Mouse (Mus musculus) G1E (cell line): ENCODE measurements at regions not wholly inside any gene's neighbourhood (a gene's known extent, or its start where the extent isn't known, plus 50 kb on each side); places are given as distances from the start of the nearest gene placed in this dataset.

Experiments
- CTCF ChIP-seq: IDR thresholded peaks from 2 replicates; pipeline ENCODE4 v1.5.1; 2012; ENCODE audit warnings: low read depth, low read length, inconsistent platforms, mixed read lengths
- GATA1 ChIP-seq: IDR thresholded peaks from 2 replicates; pipeline ENCODE4 v1.6.1; 2012; ENCODE audit warnings: borderline replicate concordance, low read length, inconsistent platforms, mixed read lengths
- POLR2AphosphoS5 ChIP-seq: IDR thresholded peaks from 2 replicates; pipeline ENCODE4 v1.6.1; 2012; ENCODE audit warnings: low read depth, low read length, inconsistent platforms; ENCODE audit not compliant: insufficient replicate concordance

DNA sequence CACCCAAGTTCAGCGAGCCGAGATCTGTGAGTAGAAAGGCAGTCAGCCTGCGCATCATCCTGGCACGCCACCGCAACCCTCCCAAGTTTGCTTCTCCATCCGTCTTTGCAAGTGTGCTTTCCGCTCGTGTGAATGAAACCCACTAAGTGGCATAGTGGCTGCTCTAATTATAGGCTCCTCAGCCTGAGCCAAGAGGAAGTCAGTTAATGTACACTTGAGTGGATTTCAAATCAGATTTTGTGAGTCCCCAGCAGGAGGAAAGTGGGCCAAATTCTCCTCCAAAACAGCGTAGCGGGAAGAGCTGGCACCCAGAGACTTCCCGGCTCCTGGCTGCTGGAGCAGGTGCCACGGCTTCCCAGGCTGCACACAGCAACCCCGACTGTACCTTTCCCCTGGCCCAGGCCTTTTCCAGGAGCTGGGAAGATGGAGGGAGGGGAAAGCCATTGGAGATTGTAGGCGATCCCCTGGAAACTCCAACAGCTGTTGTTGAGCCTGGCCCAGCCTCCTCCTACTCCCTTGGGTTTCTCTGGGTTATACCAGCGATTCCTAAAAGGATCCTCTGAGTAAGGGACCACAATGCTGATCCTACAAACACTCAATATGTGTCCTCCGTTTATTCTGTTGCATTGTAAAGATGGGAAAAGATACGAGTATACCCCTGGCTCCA, 158.3 kb downstream of the Cryba4 start:
- TF ChIP-seq CTCF = no peak
- TF ChIP-seq POLR2AphosphoS5 = no peak
- no peak for TF ChIP-seq GATA1
